Mouse (Mus musculus) small intestine, adult 2 months (tissue): ENCODE data around the gene Synpo2.

ENCODE experiments used
- CTCF ChIP-seq: fragments of 200-500 bp; IDR thresholded peaks from 2 replicates; pipeline ENCODE4 v1.5.1; 2012; ENCODE audit warnings: low read depth, mild to moderate bottlenecking, control low read depth, inconsistent platforms, low read length, moderate library complexity, mixed read lengths; ENCODE audit not compliant: insufficient replicate concordance, insufficient read length; ENCODE audit errors: extremely low read depth
- POLR2A ChIP-seq: fragments of 200-500 bp; IDR thresholded peaks from 2 replicates; pipeline ENCODE4 v1.6.1; 2012; ENCODE audit warnings: low read depth, mild to moderate bottlenecking, control low read depth, inconsistent platforms, low read length, moderate library complexity

- TF ChIP-seq POLR2A (no peak), CTCF (no peak)
Observed at GRCm38 (mm10) chr3:123131151-123131756, 104.7 kb downstream of the Synpo2 start.
